Mouse (Mus musculus) olfactory bulb, adult 2 months (tissue): ENCODE results near the gene Traf3ip3. TPM values are rescaled to one million over a fixed set of nuclear protein-coding genes. Genes with fewer than 3 reads are reported as not detected.

Experiments
- H3K27ac ChIP-seq: fragments of 200-500 bp; 2 replicates; pipeline ENCODE4 v1.5.1; 2012; ENCODE audit warnings: low read depth, low read length; ENCODE audit not compliant: insufficient read depth
- H3K4me1 ChIP-seq: fragments of 200-500 bp; 2 replicates; pipeline ENCODE4 v1.6.1; 2012; ENCODE audit warnings: low read length; ENCODE audit not compliant: control insufficient read depth, insufficient read depth
- H3K4me3 ChIP-seq: fragments of 200-500 bp; 2 replicates; pipeline ENCODE4 v1.5.1; 2012; ENCODE audit warnings: mild to moderate bottlenecking, low read depth, low read length, moderate library complexity; ENCODE audit not compliant: insufficient read depth
- CTCF ChIP-seq: fragments of 200-500 bp; IDR thresholded peaks from 2 replicates; pipeline ENCODE4 v1.5.1; 2012; ENCODE audit warnings: low read depth, mild to moderate bottlenecking, low read length, moderate library complexity; ENCODE audit not compliant: insufficient read depth
- POLR2A ChIP-seq: fragments of 200-500 bp; IDR thresholded peaks from 2 replicates; pipeline ENCODE4 v1.6.1; 2012; ENCODE audit warnings: mild to moderate bottlenecking, low read depth, low read length, moderate library complexity; ENCODE audit not compliant: insufficient read depth
- WGBS: fragments of 180-500 bp; shearing (Covaris S2); methylation state at CpG from one replicate; pipeline ENCODE4 v1.1.7; 2018; 5-methylcytosine and 5-hydroxymethylcytosine counted together
- polyA plus RNA-seq: library from polyadenylated mRNA; stranded (reverse); fragments of >200 nt; gene quantifications from 2 replicates; pipeline ENCODE4 v1.2.4, GENCODE M21; 2012; ENCODE audit warnings: low replicate concordance; ENCODE audit not compliant: missing spikeins, insufficient read depth, insufficient read length

Gene Traf3ip3
- polyA plus RNA-seq, 1 experiment = not detected

DNA sequence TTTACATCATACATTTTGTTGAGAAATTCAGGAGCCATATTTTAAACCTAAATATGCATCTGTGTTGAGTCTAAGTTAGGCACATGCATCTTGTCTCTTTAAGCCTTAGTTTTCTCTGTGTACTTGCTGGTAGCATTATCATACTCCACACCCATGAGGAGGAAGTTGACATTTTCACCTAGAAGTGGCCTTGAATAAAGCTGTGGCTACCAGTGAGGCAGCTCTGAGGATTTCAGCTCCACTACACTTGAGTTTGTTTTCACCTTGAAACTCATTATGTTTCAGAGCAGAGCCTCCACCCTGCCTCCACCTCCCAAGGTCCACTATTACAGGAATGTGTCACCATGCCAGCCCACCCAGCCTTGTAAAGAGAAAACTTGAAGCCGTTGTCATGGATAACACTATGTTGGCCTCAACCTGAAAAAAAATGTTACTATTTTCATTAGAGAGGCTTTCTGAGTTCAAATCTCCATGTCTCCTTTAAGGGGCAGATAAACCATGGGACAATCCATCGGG, 32.7 kb upstream of the Traf3ip3 start:
- no peak overlapping the region for H3K27ac ChIP-seq
- WGBS = 97% methylated on average over 2 of the region's 2 CpGs
- no peak overlapping the region for H3K4me3 ChIP-seq
- TF ChIP-seq CTCF (no peak), POLR2A (no peak)
- no peaks in the 10 kb centered on the region; the same call in 1 of the 2 replicates for H3K4me1 ChIP-seq

DNA sequence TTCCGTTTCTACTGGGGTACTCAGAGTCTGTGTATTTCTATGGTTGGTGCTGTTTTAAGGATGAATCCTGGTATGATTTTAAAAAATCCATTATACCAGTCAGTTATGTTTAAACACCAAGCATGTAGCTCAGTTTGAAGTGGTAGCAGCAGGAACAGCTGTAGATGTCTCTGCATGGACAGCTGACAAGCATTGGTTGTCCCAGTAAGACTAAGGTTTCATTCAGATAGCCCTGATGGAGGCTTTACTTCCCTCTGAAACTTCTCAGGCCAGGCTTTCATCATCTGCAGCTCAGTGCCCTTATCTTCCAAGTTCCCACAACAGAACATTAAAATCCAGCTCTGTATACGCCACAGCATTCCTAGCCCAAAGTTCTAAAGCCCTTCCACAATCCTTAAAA, 31.2 kb upstream of the Traf3ip3 start:
- no peak overlapping the region for H3K4me3 ChIP-seq
- H3K4me1 ChIP-seq = no peaks in the 10 kb centered on the region
- 93% methylated on average over 2 of the region's 2 CpGs for WGBS
- TF ChIP-seq CTCF (no peak), POLR2A (no peak)
- H3K27ac ChIP-seq = no peak overlapping the region

DNA sequence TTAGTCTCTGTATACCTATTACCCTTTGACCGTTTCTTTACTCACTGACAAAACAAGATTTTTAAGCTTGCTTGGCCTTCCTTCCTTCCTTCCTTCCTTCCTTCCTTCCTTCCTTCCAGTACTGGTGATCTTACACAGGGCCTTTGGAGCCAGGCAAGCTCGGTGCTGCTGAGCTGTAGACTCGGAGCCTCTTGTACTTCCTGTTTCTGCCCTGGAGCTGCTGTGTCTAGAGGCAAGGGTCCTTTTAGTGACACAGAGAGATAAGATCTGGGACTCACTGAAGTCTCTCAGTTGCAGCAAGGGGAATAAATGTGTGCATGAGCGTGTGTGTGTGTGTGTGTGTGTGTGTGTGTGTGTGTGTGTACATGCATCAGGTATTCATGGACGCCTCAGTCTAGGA, 29.4 kb upstream of the Traf3ip3 start:
- Histone ChIP-seq H3K4me1 (no peaks in the 10 kb centered on the region; the same call in 1 of the 2 replicates), H3K4me3 (no peak overlapping the region), H3K27ac (no peak overlapping the region)
- 86% methylated on average over 5 of the region's 5 CpGs for WGBS
- TF ChIP-seq POLR2A (no peak), CTCF (no peak)

DNA sequence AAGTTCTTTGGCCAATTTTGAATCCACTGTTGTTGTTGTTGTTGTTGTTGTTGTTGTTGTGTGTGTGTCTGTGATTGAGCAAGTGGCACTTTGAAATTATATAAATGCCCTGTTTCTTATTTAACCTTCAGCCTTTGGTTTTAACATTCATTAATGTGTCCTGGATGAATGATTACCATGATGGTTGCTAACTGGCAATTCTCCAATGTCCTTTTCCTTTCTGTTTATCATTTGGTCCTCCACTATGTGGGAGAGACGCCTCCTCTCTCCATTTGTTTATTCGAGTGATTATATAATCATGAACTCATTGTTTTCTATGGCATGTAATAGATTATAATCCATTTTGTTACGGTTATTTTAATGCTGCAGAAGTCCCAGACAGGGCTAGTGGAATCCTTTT, 29.0 kb upstream of the Traf3ip3 start:
- H3K4me1 ChIP-seq = no peaks in the 10 kb centered on the region; the same call in 1 of the 2 replicates
- H3K27ac ChIP-seq = no peak overlapping the region
- 83% methylated on average over 3 of the region's 3 CpGs for WGBS
- H3K4me3 ChIP-seq = no peak overlapping the region
- TF ChIP-seq CTCF (no peak), POLR2A (no peak)

DNA sequence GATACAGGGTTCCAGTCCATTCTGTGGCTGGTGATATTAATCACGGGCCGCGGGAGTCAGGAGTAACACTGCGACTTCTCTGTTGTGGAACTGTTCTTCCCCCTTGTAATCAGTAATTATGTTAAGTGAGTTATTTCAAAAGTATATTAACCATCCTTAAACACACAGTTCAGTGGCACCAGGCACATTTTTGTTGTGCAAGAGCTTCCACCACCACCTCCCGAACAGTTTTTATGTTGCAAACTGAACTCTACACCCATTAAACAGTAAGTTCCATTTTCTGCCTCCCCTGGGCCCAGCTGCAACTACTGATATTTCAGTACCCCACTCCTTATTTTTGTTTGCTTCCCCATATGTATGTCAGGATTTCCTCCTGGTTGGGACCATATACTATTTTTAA, 28.1 kb upstream of the Traf3ip3 start:
- Histone ChIP-seq H3K4me1 (no peaks in the 10 kb centered on the region; the same call in 1 of the 2 replicates), H3K27ac (no peak overlapping the region), H3K4me3 (no peak overlapping the region)
- TF ChIP-seq POLR2A (no peak), CTCF (no peak)
- WGBS = 75% methylated on average over 5 of the region's 5 CpGs

DNA sequence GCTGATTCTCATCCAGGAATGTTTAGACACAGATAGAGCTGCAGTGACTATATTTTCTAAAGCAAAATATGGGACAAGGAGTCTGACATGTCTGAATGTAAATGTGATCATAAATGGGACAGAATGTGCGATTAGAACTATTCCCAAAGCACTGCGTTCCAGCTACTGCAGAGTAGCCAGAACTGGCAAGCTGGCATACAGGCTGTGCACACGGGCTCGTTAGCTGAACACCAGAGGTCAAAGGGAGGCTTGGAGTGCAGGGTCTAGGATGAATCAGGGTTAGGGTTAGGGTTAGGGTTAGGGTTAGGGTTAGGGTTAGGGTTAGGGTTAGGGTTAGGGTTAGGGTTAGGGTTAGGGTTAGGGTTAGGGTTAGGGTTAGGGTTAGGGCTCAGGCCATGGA, 26.0 kb upstream of the Traf3ip3 start:
- H3K27ac ChIP-seq = no peak overlapping the region
- H3K4me3 ChIP-seq = no peak overlapping the region
- WGBS = 75% methylated on average over 4 of the region's 4 CpGs
- no peaks in the 10 kb centered on the region; the same call in 1 of the 2 replicates for H3K4me1 ChIP-seq
- TF ChIP-seq POLR2A (no peak), CTCF (no peak)

DNA sequence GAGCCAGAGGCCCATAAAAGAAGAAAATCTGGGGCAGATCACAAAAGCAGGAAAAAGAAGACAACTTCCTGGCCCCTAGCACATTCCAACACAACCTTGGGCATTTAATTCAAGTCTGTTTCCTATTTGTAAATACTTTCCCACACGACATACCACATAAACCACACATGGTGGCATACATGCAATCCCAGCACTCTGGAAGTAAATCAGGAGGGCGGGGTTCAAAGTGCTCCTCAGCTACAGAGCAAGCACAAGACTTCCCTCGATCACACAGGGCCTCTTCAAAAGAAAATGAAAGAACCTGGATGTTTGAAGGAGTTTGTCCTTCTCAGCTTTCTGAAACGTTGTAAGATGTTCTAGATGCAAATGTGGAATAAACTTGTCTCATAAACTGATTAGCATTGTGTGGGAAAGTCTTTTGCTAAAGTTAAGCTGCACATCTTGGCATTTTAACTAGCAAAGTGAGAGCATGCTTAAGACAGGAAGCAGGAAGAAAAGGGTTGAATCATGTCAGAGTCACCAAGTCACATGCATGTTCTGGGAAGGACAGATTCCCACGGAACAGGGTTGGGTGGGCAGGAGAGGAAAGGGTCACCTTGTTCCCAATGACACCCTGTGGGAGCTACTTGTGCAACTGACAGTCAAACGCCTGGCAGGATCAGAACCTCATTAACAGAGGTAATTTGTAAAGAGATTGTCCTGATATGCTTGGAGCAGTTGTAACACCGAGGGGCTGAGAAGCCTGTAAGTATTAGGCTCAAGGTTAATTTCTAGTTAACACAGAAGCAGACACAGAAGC, 25.4 kb upstream of the Traf3ip3 start:
- WGBS = 49% methylated on average over 7 of the region's 7 CpGs

DNA sequence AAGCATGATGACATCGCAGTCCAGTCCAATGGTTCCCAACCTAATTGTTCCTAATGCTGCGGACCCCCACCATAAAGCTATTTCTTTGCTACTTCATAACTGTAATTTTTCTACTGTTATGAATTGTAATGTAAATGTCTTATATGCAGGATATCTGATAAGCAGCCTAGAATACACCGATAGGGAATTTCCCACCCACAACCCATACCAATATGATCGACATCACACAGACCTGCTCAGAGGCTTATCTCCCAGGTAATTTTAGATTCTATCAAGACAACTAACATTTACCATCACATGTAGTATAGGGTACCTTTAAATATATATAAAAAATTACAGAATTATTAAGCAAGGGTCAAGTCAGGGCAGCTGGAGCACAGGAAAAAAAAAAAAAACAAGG, 24.6 kb upstream of the Traf3ip3 start:
- WGBS = 89% methylated on average over 4 of the region's 4 CpGs
- Histone ChIP-seq H3K27ac (no peak overlapping the region), H3K4me3 (no peak overlapping the region), H3K4me1 (no peaks in the 10 kb centered on the region; the same call in 1 of the 2 replicates)
- TF ChIP-seq CTCF (no peak), POLR2A (no peak)

More for the DNA sequence above, 25.4 kb upstream of the Traf3ip3 start:
- TF ChIP-seq CTCF (no peak), POLR2A (no peak)
- Histone ChIP-seq H3K4me3 (no peak overlapping the region), H3K4me1 (no peaks in the 10 kb centered on the region; the same call in 1 of the 2 replicates), H3K27ac (no peak overlapping the region)

DNA sequence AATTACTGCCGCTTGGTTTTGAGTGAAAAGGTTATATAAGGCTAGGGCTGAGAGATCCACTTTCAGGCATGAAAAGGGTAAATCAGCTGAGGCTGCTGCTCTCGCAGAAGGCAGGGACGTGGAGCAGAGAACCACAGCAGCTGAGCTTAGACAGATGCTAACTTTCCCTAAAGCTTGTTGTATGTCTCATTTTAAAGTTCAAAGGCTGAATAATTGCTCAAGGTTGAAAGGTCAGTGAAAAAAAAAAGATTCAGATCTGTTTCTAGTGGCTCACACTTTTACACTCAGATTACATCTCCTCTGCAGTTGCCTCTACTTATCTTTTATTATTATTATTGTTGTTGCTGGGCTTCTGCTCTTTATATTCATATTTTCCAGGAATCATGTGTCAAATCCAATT, 24.0 kb upstream of the Traf3ip3 start:
- H3K27ac ChIP-seq = no peak overlapping the region
- TF ChIP-seq CTCF = no peak
- TF ChIP-seq POLR2A = no peak
- 49% methylated on average over 3 of the region's 3 CpGs for WGBS

More for the DNA sequence above, 24.0 kb upstream of the Traf3ip3 start:
- H3K4me1 ChIP-seq = no peaks in the 10 kb centered on the region; the same call in 1 of the 2 replicates
- H3K4me3 ChIP-seq = no peak overlapping the region
